8 mouse cellular contexts compared by ENCODE assay signal in genomic region chr19:47658914-47659535, GRCm38 (mm10). TPM values are rescaled to one million over a fixed set of nuclear protein-coding genes. Genes with fewer than 3 reads are reported as not detected.
DNase-seq lines count a peak whose midpoint lies in the region; ATAC-seq and TF ChIP-seq lines count a peak whose summit lies in the region.

No protein-coding gene starts in this region.

- no peak overlapping the region for H3K4me2 ChIP-seq in embryonic facial prominence, embryonic 12.5 days (replicated peaks)
- H3K4me2 ChIP-seq in heart, embryonic 14.5 days (ENCODE audit: low read length), result peak overlapping the region; percentile 7; the same call in 1 of the 2 replicates

- WGBS in embryonic facial prominence, embryonic 12.5 days, result 15% methylated on average over 5 of the region's 5 CpGs
- 11% methylated on average over 5 of the region's 5 CpGs for WGBS in heart, embryonic 14.5 days
- 11% methylated on average over 5 of the region's 5 CpGs for WGBS in lung, adult 2 months

- peak overlapping the region; percentile 7; the same call in 1 of the 2 replicates for H3K9ac ChIP-seq in embryonic facial prominence, embryonic 12.5 days
- H3K9ac ChIP-seq in heart, embryonic 14.5 days (ENCODE audit: low read length), result peak overlapping the region; percentile 9

- peak; percentile 80 for TF ChIP-seq CTCF in C2C12 (IDR thresholded peaks at IDR 0.05; ENCODE audit: control insufficient read depth, insufficient read depth, insufficient read length)
- TF ChIP-seq CTCF in lung, adult 2 months (IDR thresholded peaks at IDR 0.05; ENCODE audit: insufficient read depth, low read length), result peak; percentile 83

- no peaks in the 10 kb centered on the region for H3K9me3 ChIP-seq in embryonic facial prominence, embryonic 12.5 days
- H3K9me3 ChIP-seq in heart, embryonic 14.5 days (ENCODE audit: control insufficient read depth, low read length), result no peaks in the 10 kb centered on the region

- H3ac ChIP-seq in C2C12 (ENCODE audit: control insufficient read depth, insufficient read length, low read depth), result peak overlapping the region; percentile 32

- H3K4me3 ChIP-seq in C2C12 (ENCODE audit: insufficient read depth, poor library complexity, severe bottlenecking), result no peak overlapping the region
- no peak overlapping the region for H3K4me3 ChIP-seq in embryonic facial prominence, embryonic 12.5 days
- no peak overlapping the region for H3K4me3 ChIP-seq in heart, embryonic 14.5 days (ENCODE audit: control insufficient read depth in 1 of 2, insufficient read depth in 1 of 2, low read depth in 1 of 2, low read length in 2 of 2)
- H3K4me3 ChIP-seq in lung, adult 2 months (replicated peaks; ENCODE audit: extremely low read depth, low read depth, low read length), result no peak overlapping the region

- H3K36me3 ChIP-seq in C2C12 (ENCODE audit: control insufficient read depth, insufficient read depth), result no peaks in the 10 kb centered on the region
- no peaks in the 10 kb centered on the region for H3K36me3 ChIP-seq in embryonic facial prominence, embryonic 12.5 days
- no peaks in the 10 kb centered on the region for H3K36me3 ChIP-seq in heart, embryonic 14.5 days (ENCODE audit: control insufficient read depth, insufficient read depth, low read length)

- ATAC-seq in embryonic facial prominence, embryonic 12.5 days (ENCODE audit: insufficient number of reproducible peaks, insufficient read depth, low FRiP score, low TSS enrichment), result 0 out of 2 replicates have a peak, but pooled peaks have one; percentile 23
- ATAC-seq in heart, embryonic 14.5 days (ENCODE audit: insufficient number of reproducible peaks, insufficient read depth, low FRiP score, low read depth), result peak; percentile 75; the same call in 1 of the 2 replicates
- no peak for ATAC-seq in megakaryocyte-erythroid progenitor cell, adult 5-6 weeks (replicated peaks; ENCODE audit: low FRiP score, low TSS enrichment, poor library complexity, severe bottlenecking)

- H3K4me1 ChIP-seq in embryonic facial prominence, embryonic 12.5 days, result peaks cover 11% of the 10 kb centered on the region; the same call in 1 of the 2 replicates
- H3K4me1 ChIP-seq in heart, embryonic 14.5 days (ENCODE audit: control insufficient read depth in 2 of 2, insufficient read depth in 2 of 2, low read length in 2 of 2), result peaks cover 5 to 13% of the 10 kb centered on the region in 2 experiments
- H3K4me1 ChIP-seq in lung, adult 2 months (ENCODE audit: control insufficient read depth, insufficient read depth, low read length), result no peaks in the 10 kb centered on the region

- no peaks in the 10 kb centered on the region for H3K79me3 ChIP-seq in C2C12 (ENCODE audit: low read depth)

- no peaks in the 10 kb centered on the region for H3K27me3 ChIP-seq in C2C12 (ENCODE audit: control insufficient read depth, insufficient read depth, insufficient read length)
- no peaks in the 10 kb centered on the region for H3K27me3 ChIP-seq in embryonic facial prominence, embryonic 12.5 days
- no peaks in the 10 kb centered on the region for H3K27me3 ChIP-seq in heart, embryonic 14.5 days (ENCODE audit: control insufficient read depth, insufficient read depth, low read length)

- no peak for TF ChIP-seq POLR2A in lung, adult 2 months (IDR thresholded peaks at IDR 0.05; ENCODE audit: borderline replicate concordance, extremely low read depth, low read depth, low read length)

- peak overlapping the region; percentile 72; the same call in 1 of the 2 replicates for H3K27ac ChIP-seq in embryonic facial prominence, embryonic 12.5 days
- H3K27ac ChIP-seq in heart, embryonic 14.5 days (replicated peaks in 1 of 2; ENCODE audit: control insufficient read depth in 1 of 2, insufficient read depth in 1 of 2, low read depth in 2 of 2, low read length in 2 of 2), result peak overlapping the region; percentile 39 to 60

- H3K79me2 ChIP-seq in C2C12 (ENCODE audit: control insufficient read depth, insufficient read depth), result no peaks in the 10 kb centered on the region

- peak; percentile 56 for DNase-seq in adrenal gland, adult 2 months
- DNase-seq in kidney, postnatal 14 days, result peak; percentile 65
- DNase-seq in lung, adult 2 months, result peak; percentile 24
- DNase-seq in retina, embryonic 14.5 days (ENCODE audit: low spot score), result peak; percentile 85

TF ChIP-seq in C2C12, 6 proteins besides CTCF, POLR2A, EP300 and RAD21:
- TF ChIP-seq MYOG (IDR thresholded peaks at IDR 0.05; ENCODE audit: control insufficient read depth, extremely low read depth, insufficient read length) (no peak), CEBPB (IDR thresholded peaks at IDR 0.05; ENCODE audit: low read depth) (no peak), USF1 (IDR thresholded peaks at IDR 0.05; ENCODE audit: low read depth) (no peak), FOSL1 (IDR thresholded peaks at IDR 0.05; ENCODE audit: insufficient read depth, low read length, poor library complexity, severe bottlenecking) (no peak), MYOD1 (IDR thresholded peaks at IDR 0.05; ENCODE audit: control insufficient read depth, insufficient read length, low read depth) (no peak), MAX (IDR thresholded peaks at IDR 0.05) (no peak)

RNA-seq across cellular contexts. Expression of gene Col17a1, which starts 32.9 kb away (rescaled TPM):
- polyA plus RNA-seq in C2C12 (2012; fragmentation: generic; extraction: Trizol), result 0.13 TPM
- not detected for total RNA-seq in adrenal gland, adult 2 months (2021)
- polyA plus RNA-seq in adrenal gland, adult 2 months (2012; rRNA removed), result 0.03 and 0.16 TPM in 2 replicates
- 7.3 and 8.5 TPM in 2 replicates for polyA plus RNA-seq in embryonic facial prominence, embryonic 12.5 days (2016; fragmentation: Nextera tagmentation; extraction: Ambion mirVana)
- polyA plus RNA-seq in heart, embryonic 14.5 days (2014; fragmentation: Nextera tagmentation; extraction: Ambion mirVana), result 0.46 and 0.75 TPM in 2 replicates
- polyA plus RNA-seq in lung, adult 2 months (2012; rRNA removed), result 8.7 and 20.2 TPM in 2 replicates
- total RNA-seq in megakaryocyte-erythroid progenitor cell, adult 5-6 weeks (2014; fragmentation: Nextera tagmentation), result 4.0 TPM in 1 of 2 replicates, not detected in the other
- total RNA-seq in megakaryocyte-erythroid progenitor cell, adult 5-6 weeks (2017), result 0.19 TPM in 1 of 2 replicates, not detected in the other

Comparison
In these comparisons a context has a peak if more than half of its experiments do, and no peak if none do; other contexts are left out.
1. DNase-seq: peak in every context shown above with its lines; median percentile 85 in retina, embryonic 14.5 days; 65 in kidney, postnatal 14 days; 56 in adrenal gland, adult 2 months; 24 in lung, adult 2 months.